Mouse (Mus musculus): ENCODE data around the gene Efna2. TPM values are rescaled to one million over a fixed set of nuclear protein-coding genes. Genes with fewer than 3 reads are reported as not detected.

Gene Efna2
- polyA plus RNA-seq, 1 experiment, result 0.10 TPM

GRCm38 (mm10) chr10:80227166-80227539 is 47.9 kb downstream of the Efna2 start:
- peak overlapping the region; percentile 84 for H3K4me3 ChIP-seq (replicated peaks)
- TF ChIP-seq TAL1 (IDR thresholded peaks at IDR 0.05; ENCODE audit: low read length) (no peak), GATA1 (IDR thresholded peaks at IDR 0.05; ENCODE audit: low read length) (no peak)
- peaks cover 43% of the 10 kb centered on the region for H3K36me3 ChIP-seq (ENCODE audit: control insufficient read depth)
- H3K27me3 ChIP-seq (ENCODE audit: control insufficient read depth), result peaks cover 8% of the 10 kb centered on the region
- H3K9me3 ChIP-seq (ENCODE audit: control insufficient read depth, low read length), result no peaks in the 10 kb centered on the region
- H3K4me1 ChIP-seq (ENCODE audit: control insufficient read depth), result peaks cover 37% of the 10 kb centered on the region

- H3K27me3 ChIP-seq (ENCODE audit: control insufficient read depth), result peaks cover 6% of the 10 kb centered on the region
- TF ChIP-seq GATA1 (IDR thresholded peaks at IDR 0.05; ENCODE audit: low read length) (no peak), TAL1 (IDR thresholded peaks at IDR 0.05; ENCODE audit: low read length) (no peak)
- H3K4me3 ChIP-seq (replicated peaks), result peak overlapping the region; percentile 84
- H3K4me1 ChIP-seq (ENCODE audit: control insufficient read depth), result peaks cover 44% of the 10 kb centered on the region
- no peaks in the 10 kb centered on the region for H3K9me3 ChIP-seq (ENCODE audit: control insufficient read depth, low read length)
- H3K36me3 ChIP-seq (ENCODE audit: control insufficient read depth), result peaks cover 52% of the 10 kb centered on the region
These were observed 48.8 kb downstream of the Efna2 start for GRCm38 (mm10) chr10:80227877-80228775.

GRCm38 (mm10) chr10:80236145-80236825 is 57.0 kb downstream of the Efna2 start:
- Histone ChIP-seq H3K36me3 (ENCODE audit: control insufficient read depth) (peaks cover 98% of the 10 kb centered on the region), H3K4me1 (ENCODE audit: control insufficient read depth) (peaks cover 15% of the 10 kb centered on the region), H3K4me3 (replicated peaks) (no peak overlapping the region), H3K27me3 (ENCODE audit: control insufficient read depth) (no peaks in the 10 kb centered on the region), H3K9me3 (ENCODE audit: control insufficient read depth, low read length) (no peaks in the 10 kb centered on the region)
- TF ChIP-seq TAL1 (IDR thresholded peaks at IDR 0.05; ENCODE audit: low read length) (no peak), GATA1 (IDR thresholded peaks at IDR 0.05; ENCODE audit: low read length) (no peak)

GRCm38 (mm10) chr10:80237020-80237419 is 57.7 kb downstream of the Efna2 start:
- Histone ChIP-seq H3K27me3 (ENCODE audit: control insufficient read depth) (no peaks in the 10 kb centered on the region), H3K4me1 (ENCODE audit: control insufficient read depth) (peaks cover 19% of the 10 kb centered on the region), H3K9me3 (ENCODE audit: control insufficient read depth, low read length) (no peaks in the 10 kb centered on the region), H3K36me3 (ENCODE audit: control insufficient read depth) (peaks cover 97% of the 10 kb centered on the region), H3K4me3 (replicated peaks) (no peak overlapping the region)
- TF ChIP-seq GATA1 (IDR thresholded peaks at IDR 0.05; ENCODE audit: low read length) (no peak), TAL1 (IDR thresholded peaks at IDR 0.05; ENCODE audit: low read length) (no peak)

- no peaks in the 10 kb centered on the region for H3K27me3 ChIP-seq (ENCODE audit: control insufficient read depth)
- TF ChIP-seq TAL1 (IDR thresholded peaks at IDR 0.05; ENCODE audit: low read length), result no peak
- no peak for TF ChIP-seq GATA1 (IDR thresholded peaks at IDR 0.05; ENCODE audit: low read length)
- peaks cover 97% of the 10 kb centered on the region for H3K36me3 ChIP-seq (ENCODE audit: control insufficient read depth)
- peaks cover 18% of the 10 kb centered on the region for H3K4me1 ChIP-seq (ENCODE audit: control insufficient read depth)
- H3K9me3 ChIP-seq (ENCODE audit: control insufficient read depth, low read length), result no peaks in the 10 kb centered on the region
- no peak overlapping the region for H3K4me3 ChIP-seq (replicated peaks)
These were observed 59.0 kb downstream of the Efna2 start for GRCm38 (mm10) chr10:80238306-80238705.

Other genes starting within 250 kb of the Efna2 start
- 4.4 and 4.9 TPM in 2 replicates for gene Wdr18, start 219.3 kb upstream of the Efna2 start, polyA plus RNA-seq (2012)
- 0.01 TPM in 1 of 2 replicates, not detected in the other for gene Grin3b, start 208.8 kb upstream of the Efna2 start, polyA plus RNA-seq (2012)
- 47.6 and 49.5 TPM in 2 replicates for gene Tmem259, start 195.2 kb upstream of the Efna2 start, polyA plus RNA-seq (2012)
- 0.59 and 0.74 TPM in 2 replicates for gene Cnn2, start 190.9 kb upstream of the Efna2 start, polyA plus RNA-seq (2012)
- 7.6 and 7.9 TPM in 2 replicates for gene Abca7, start 183.0 kb upstream of the Efna2 start, polyA plus RNA-seq (2012)
- gene Arhgap45, start 162.8 kb upstream of the Efna2 start, polyA plus RNA-seq (2012), result 1.5 and 1.7 TPM in 2 replicates
- 11.9 and 17.1 TPM in 2 replicates for gene Polr2e, start 139.7 kb upstream of the Efna2 start, polyA plus RNA-seq (2012)
- gene Gpx4, start 132.3 kb upstream of the Efna2 start, polyA plus RNA-seq (2012), result 551 and 700 TPM in 2 replicates
- 3.4 and 3.9 TPM in 2 replicates for gene Sbno2, start 73.9 kb upstream of the Efna2 start, polyA plus RNA-seq (2012)
- gene Stk11, start 63.7 kb upstream of the Efna2 start, polyA plus RNA-seq (2012), result 69.2 and 71.6 TPM in 2 replicates
- gene Atp5d, start 40.9 kb upstream of the Efna2 start, polyA plus RNA-seq (2012), result 139 and 144 TPM in 2 replicates
- gene Cbarp, start 38.6 kb upstream of the Efna2 start, polyA plus RNA-seq (2012), result 0.15 and 0.52 TPM in 2 replicates
- gene Midn, start 31.2 kb upstream of the Efna2 start, polyA plus RNA-seq (2012), result 7.0 and 9.3 TPM in 2 replicates
- gene Cirbp, start 13.5 kb upstream of the Efna2 start, polyA plus RNA-seq (2012), result 3.9 and 4.3 TPM in 2 replicates
- 0.60 and 0.99 TPM in 2 replicates for gene 1600002K03Rik, start 6.5 kb upstream of the Efna2 start, polyA plus RNA-seq (2012)
- 4.2 and 4.7 TPM in 2 replicates for gene Mum1, start 47.0 kb downstream of the Efna2 start, polyA plus RNA-seq (2012)
- 19.0 and 28.9 TPM in 2 replicates for gene Ndufs7, start 69.6 kb downstream of the Efna2 start, polyA plus RNA-seq (2012)
- 0.11 and 0.20 TPM in 2 replicates for gene Gamt, start 81.5 kb downstream of the Efna2 start, polyA plus RNA-seq (2012)
- gene Dazap1, start 82.0 kb downstream of the Efna2 start, polyA plus RNA-seq (2012), result 76.5 and 84.5 TPM in 2 replicates
- 998 and 1,528 TPM in 2 replicates for gene Rps15, start 113.0 kb downstream of the Efna2 start, polyA plus RNA-seq (2012)
- gene Apc2, start 116.5 kb downstream of the Efna2 start, polyA plus RNA-seq (2012), result under 0.01 TPM in 1 of 2 replicates, not detected in the other
- gene 2310011J03Rik, start 141.1 kb downstream of the Efna2 start, polyA plus RNA-seq (2012), result 10.6 and 12.9 TPM in 2 replicates
- 0.55 and 0.65 TPM in 2 replicates for gene Pcsk4, start 150.0 kb downstream of the Efna2 start, polyA plus RNA-seq (2012)
- gene Reep6, start 150.5 kb downstream of the Efna2 start, polyA plus RNA-seq (2012), result 18.8 and 21.4 TPM in 2 replicates
- 2.2 and 2.6 TPM in 2 replicates for gene Adamtsl5, start 168.9 kb downstream of the Efna2 start, polyA plus RNA-seq (2012)
- gene Plk5, start 177.0 kb downstream of the Efna2 start, polyA plus RNA-seq (2012), result not detected in 2 replicates
- gene Mex3d, start 208.2 kb downstream of the Efna2 start, polyA plus RNA-seq (2012), result 0.53 and 0.55 TPM in 2 replicates
- 24.1 and 26.2 TPM in 2 replicates for gene Mbd3, start 220.1 kb downstream of the Efna2 start, polyA plus RNA-seq (2012)
- 197 and 289 TPM in 2 replicates for gene Uqcr11, start 227.3 kb downstream of the Efna2 start, polyA plus RNA-seq (2012)